Mouse (Mus musculus) kidney, postnatal 10 days (tissue): Measurements from ENCODE around the gene Ptpa.

ENCODE experiments used
- DNase-seq: peaks from one replicate; pipeline ENCODE4 v3.0.0; 2021; ENCODE audit warnings: mixed read lengths

Ptpa gene

GRCm38 (mm10) chr2:30440211-30440700, 24.4 kb downstream of the Ptpa start:
- peak; percentile 67 for DNase-seq

DNA sequence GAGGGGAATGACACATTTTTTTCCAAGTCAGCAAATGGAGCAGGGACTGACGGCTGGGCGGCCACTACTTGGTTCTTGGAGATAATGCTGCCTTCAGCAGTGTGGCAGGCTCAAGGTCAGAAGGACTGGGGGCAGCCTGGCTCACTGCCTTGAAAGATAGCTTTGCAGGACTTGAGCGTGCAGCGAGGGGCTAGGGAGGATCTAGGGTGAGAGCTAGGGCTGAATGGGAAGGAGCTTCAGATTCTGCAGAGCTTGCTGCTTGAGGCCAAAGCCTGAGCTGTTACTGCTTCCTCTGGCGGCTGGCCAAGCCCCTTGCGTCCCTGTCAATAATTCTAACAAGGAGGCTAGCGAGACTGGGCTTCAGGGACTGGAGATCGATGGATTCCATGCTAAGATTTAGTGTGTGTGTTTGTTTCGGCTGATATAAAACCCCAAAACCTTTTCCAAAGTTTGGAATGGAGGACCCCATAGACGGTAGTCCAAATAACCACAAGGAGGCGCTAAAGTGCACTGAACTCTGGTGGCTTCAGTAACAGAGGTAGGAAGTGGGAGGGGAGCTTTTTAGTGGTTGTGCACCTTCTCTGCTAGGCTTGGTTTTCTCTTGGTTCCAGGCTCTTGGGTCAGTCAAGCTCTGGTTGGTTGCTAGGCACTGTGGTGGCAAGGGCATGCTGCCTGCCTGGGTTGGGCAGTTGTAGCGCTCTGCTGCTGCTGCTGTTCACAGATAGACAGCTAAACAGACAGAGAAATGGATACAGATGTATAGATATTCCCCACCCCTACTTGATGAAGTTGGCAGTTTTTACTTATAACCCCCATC, 25.1 kb downstream of the Ptpa start:
- peak; percentile 90 for DNase-seq

DNA sequence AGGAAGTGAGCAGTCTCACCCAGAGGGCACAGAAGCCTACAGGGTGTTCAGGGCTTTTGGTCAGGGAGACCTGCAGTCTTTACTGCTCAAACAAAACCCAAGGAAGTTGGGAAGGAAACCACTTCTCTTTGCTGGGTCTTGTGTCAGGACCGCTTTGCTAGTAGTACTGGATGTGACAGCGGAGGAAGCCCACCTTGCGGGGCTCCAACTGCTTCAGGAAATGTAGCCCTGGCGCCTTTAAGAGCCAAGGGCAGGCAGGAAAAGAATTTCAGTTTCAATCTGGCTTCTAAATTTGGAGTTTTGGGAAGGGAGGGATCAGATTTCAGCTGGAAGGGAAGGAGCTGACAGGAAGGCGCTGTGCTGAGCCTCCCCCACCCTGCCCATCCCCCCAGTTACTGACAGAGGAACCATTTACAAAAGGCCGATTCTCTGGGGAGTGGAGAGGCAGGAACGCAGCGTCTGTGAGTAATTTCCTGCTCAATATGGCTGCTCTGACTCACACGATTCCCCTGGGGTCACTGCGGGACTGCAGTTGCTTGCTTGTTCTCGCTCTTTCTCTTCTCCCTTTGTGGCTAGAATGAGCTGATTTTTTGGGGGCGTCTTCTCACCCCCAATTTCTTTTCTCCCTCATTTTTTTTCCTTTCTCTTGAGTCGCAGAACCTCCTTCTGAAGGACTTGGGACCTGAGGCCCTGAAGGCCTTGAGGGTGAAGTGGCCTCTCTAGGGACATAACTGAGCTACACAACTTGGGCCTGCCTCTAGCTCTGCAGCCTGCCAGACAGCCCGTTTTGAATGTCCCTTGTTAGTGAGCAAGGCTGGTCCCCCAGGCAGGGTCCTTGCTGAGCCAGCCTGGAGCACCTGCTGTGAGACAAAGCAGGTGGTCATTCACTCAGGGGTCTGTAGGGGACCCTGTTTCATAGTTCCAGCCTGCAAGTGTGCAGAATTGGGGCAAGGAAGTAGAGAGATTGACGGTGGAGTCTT, 26.0 kb downstream of the Ptpa start:
- peak; percentile 91 for DNase-seq

- peak; percentile 51 for DNase-seq
Measured at GRCm38 (mm10) chr2:30442498-30442890, 26.7 kb downstream of the Ptpa start.

DNA sequence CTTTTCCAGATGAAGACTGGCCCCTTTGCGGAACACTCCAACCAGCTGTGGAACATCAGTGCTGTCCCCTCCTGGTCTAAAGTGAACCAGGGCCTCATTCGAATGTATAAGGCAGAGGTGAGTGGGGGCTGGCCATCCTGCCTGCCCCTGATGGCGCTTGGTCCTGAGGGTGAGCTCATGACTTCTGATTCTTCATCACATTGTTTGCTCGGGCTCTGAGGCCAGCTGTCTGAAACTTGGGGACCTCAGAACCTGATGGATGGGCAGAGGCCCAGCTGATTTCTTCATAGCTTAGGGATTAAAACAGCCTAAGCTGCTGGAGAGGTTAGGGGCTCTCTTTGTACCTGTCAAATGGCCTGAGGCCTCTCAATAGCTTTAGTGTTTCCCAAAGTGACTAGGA, 27.4 kb downstream of the Ptpa start:
- DNase-seq: peak; percentile 30

DNA sequence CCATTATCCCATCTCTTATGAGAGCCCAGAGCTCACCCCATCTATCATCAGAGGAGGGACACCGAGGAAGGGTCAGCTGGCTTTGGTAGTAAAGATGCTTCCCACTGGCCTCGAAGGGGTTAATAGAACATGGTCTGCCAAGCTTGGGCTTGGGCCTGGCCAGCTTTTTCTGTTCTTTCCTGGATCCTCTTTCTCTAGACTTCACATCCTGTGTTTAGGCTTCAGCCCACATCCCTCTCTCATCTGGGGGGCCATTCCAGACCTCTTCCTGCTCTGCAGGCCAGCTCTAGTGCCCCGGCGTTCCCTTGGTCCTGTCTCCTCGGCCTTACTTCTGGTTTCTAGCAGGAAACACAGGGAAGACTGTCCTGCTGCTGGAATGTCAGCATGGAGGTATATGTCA, 28.2 kb downstream of the Ptpa start:
- peak; percentile 47 for DNase-seq

DNA sequence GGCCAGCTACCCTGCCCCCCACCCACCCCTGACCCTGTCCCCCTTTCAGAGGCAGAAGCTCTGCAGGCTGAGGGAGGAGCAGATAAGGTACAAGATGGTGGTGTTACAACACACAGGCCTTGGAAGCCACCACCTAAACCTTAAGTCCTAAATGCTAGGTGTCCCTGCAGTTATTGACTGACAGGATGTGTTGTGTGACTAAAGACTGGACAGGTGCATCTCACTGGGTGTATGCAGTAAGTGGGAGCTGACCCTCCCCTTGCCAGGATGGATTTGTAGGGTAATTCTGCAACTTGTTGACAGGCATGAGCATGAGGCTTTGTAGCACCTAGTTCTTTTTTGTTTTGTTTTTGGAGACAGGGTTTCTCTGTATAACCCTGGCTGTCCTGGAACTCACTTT, 28.6 kb downstream of the Ptpa start:
- no peak for DNase-seq

- DNase-seq: peak; percentile 84
Measured at GRCm38 (mm10) chr2:30445312-30445711, 29.5 kb downstream of the Ptpa start.

GRCm38 (mm10) chr2:30446891-30447826, 31.3 kb downstream of the Ptpa start:
- peak; percentile 51 for DNase-seq

DNA sequence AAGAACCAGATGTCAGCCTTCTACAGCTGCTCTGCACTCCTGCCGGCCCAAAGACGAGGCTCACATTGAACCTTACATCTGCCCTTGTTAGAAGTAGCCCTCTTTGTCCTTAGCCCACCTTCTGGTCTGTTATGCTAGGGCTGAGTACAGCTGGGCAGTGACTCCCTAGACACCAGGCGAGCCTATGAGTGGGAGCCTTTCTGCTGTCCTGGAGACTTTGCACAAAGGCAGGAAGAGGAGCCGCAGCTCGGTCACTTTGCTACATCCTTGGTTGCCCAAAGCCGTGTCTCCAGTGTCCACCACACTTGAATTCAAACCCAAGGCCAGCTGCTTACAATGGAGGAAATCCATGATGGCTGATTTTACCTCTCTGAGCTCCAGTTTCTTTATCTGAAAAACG, 32.5 kb downstream of the Ptpa start:
- peak; percentile 29 for DNase-seq

- DNase-seq: peak; percentile 38
Measured at GRCm38 (mm10) chr2:30450530-30450929, 34.7 kb downstream of the Ptpa start.

DNA sequence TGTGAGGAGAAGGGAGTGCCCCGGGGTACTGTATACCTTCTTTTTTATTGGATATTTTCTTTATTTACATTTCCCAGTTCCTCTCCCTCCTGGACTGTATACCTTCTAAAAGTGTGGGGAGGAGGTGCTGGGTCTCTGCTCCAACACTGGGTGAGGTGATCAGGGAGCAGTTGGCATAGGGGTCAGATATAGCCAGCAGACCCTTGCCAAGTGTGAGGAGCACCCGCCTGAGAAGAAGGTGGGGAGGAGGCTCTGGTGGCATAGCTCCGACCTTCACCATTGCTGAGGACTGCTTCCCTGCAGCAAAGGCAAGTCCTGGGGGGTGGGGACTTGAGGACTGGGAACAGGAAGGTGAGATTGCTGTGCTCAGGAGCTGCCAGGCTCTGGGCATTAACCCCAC, 35.7 kb downstream of the Ptpa start:
- peak; percentile 45 for DNase-seq

GRCm38 (mm10) chr2:30453570-30453969, 37.7 kb downstream of the Ptpa start:
- DNase-seq: no peak

GRCm38 (mm10) chr2:30454587-30454986, 38.7 kb downstream of the Ptpa start:
- no peak for DNase-seq

DNA sequence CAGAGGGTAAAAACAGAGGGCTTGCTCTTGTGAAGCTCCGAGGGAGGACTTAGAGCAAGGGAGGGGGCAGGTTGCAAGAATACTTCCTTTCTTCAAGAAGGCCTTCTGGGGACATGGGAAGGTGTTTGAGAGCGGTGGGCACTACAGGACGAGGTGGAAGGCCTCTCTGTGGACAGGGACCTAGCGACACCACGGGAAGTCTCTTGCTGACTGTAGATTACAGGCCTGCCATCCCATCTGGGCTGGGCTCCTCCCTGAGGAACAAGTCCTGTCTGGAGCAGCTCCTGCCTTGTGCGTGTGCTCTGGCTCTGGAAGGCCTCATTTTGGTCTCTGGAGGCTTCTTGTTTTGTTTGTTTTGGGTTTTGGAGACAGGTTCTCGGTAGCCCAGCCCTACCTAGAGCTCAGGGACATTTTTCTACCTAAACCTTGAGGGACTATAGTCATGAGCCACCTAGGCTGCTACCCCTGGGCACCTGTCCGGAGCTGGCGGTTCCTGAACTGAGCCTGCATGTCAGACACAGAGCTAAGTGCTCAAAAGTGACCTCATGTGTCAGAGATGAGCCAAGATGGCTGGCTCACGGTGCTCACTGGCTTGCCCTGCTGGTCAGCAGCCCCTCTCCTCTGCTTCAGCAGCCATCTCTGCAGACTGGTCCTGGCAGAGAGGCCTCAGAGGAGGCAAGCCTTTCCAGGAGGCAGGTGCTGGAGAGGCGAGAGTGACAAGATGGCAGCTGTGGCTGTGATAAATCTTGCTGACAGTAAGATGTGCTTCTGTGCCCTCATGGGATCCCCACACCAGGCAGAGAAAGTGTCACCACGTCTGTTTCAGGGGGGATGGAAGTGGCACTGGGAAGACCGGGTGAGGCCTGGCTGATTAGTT, 40.5 kb downstream of the Ptpa start:
- no peak for DNase-seq

- DNase-seq: peak; percentile 49
Measured at GRCm38 (mm10) chr2:30458349-30458748, 42.5 kb downstream of the Ptpa start.

DNA sequence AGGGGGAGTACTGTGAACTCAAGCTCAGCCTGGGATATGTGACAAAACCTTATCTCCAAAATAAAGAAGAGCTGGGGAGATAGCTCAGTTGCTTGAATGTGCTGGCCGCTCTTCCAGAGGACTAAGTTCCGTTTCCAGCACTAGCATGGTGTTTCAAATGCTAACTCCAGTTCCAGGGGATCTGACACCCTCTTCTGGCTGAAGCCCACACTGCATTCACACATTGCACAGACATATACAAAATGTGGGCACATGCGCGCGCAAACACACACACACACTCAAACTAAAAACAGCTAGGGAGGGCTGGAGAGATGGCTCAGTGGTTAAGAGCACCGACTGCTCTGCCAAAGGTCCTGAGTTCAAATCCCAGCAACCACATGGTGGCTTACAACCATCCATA, 43.4 kb downstream of the Ptpa start:
- no peak for DNase-seq

DNA sequence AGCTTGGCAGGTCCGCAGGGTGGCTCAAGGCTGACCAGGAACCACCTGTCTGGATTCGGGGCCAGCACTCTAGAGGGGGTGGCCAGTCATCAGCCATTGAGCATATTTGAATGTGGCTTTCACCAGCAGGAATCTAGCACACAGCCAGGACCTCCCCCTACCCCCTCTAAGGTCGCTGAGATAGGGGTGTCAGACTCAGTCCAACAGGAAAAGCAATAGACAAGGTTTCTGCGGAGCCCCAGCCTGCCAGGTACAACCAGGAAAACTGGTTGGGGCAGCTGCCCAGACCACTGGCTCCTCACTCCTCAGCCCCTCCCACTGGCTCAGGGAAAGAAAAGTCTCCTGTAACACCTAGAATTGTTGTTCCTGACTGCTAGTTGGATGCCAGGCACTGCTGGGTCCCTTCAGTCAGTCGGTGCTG, 47.5 kb downstream of the Ptpa start:
- DNase-seq: peak; percentile 78

- peak; percentile 80 for DNase-seq
Measured at GRCm38 (mm10) chr2:30463904-30464330, 48.1 kb downstream of the Ptpa start.

DNA sequence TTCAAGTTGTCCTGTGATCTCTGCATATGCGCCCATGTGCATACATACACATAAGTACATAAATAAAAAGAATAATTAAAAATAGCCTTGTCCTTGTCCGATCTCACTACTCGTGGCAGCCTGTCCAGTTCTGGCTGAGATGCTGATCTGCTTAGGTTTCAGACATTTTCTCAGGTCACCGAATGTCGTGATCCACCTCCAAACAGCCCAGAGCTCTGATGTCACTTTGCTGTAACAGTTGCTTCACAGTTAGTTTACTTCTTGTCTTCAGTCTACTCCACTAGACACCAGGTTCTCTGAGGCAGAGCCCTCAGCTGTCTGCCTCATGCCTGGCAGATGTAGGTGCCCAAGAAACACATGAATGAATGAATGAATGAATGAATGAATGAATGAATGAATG, 48.6 kb downstream of the Ptpa start:
- DNase-seq: no peak

DNA sequence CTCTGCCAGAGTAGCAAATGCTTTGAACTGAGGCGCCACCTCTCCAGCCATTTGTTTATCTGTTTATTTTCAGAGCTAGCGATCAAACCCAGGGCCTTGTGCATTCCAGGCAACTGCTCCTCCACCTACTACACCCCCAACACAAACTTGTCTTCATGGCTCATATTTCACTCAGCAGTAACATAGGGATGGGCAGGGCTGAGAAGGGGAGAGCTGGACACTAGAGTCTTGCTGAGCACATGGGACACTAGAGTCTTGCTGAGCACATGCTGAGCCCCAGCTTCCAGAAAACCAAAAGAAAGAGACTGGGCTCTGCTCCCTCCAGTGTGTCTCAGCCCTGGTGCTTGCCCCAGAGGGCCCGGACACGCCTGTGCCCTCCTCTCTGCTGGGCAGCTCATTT, 50.9 kb downstream of the Ptpa start:
- DNase-seq: no peak
